Mouse (Mus musculus): Measurements from ENCODE around the gene Atp2a2. TPM values are rescaled to one million over a fixed set of nuclear protein-coding genes. Genes with fewer than 3 reads are reported as not detected.
"Not testable (repeated sequence)": the region's sequence is repeated elsewhere in the genome, so short reads cannot be mapped to it uniquely, and the experiment has no call there.

Gene Atp2a2
- polyA plus RNA-seq, 1 experiment: 339 TPM

GRCm38 (mm10) chr5:122494449-122494848, 7.6 kb downstream of the Atp2a2 start:
- no peak for DNase-seq (ENCODE audit: low spot score)

GRCm38 (mm10) chr5:122493035-122493434, 9.0 kb downstream of the Atp2a2 start:
- DNase-seq (ENCODE audit: low spot score): no peak

- no peak for DNase-seq (ENCODE audit: low spot score)
These were observed 10.6 kb downstream of the Atp2a2 start for GRCm38 (mm10) chr5:122491385-122491784.

- no peak for DNase-seq (ENCODE audit: low spot score)
These were observed 11.9 kb downstream of the Atp2a2 start for GRCm38 (mm10) chr5:122490148-122490547.

- no peak for DNase-seq (ENCODE audit: low spot score)
These were observed 14.2 kb downstream of the Atp2a2 start for GRCm38 (mm10) chr5:122487825-122488224.

- not testable (repeated sequence) for DNase-seq (ENCODE audit: low spot score)
These were observed 15.8 kb downstream of the Atp2a2 start for GRCm38 (mm10) chr5:122486243-122486642.

GRCm38 (mm10) chr5:122482733-122483391, 19.2 kb downstream of the Atp2a2 start:
- DNase-seq (ENCODE audit: low spot score): no peak

GRCm38 (mm10) chr5:122481844-122482243, 20.2 kb downstream of the Atp2a2 start:
- DNase-seq (ENCODE audit: low spot score): no peak

GRCm38 (mm10) chr5:122479131-122479530, 22.9 kb downstream of the Atp2a2 start:
- no peak for DNase-seq (ENCODE audit: low spot score)

- DNase-seq (ENCODE audit: low spot score): no peak
These were observed 24.5 kb downstream of the Atp2a2 start for GRCm38 (mm10) chr5:122477492-122477891.

- no peak for DNase-seq (ENCODE audit: low spot score)
These were observed 25.9 kb downstream of the Atp2a2 start for GRCm38 (mm10) chr5:122476078-122476477.

- no peak for DNase-seq (ENCODE audit: low spot score)
These were observed 27.2 kb downstream of the Atp2a2 start for GRCm38 (mm10) chr5:122474643-122475363.

GRCm38 (mm10) chr5:122471658-122472057, 30.4 kb downstream of the Atp2a2 start:
- DNase-seq (ENCODE audit: low spot score): no peak

- DNase-seq (ENCODE audit: low spot score): no peak
These were observed 40.6 kb downstream of the Atp2a2 start for GRCm38 (mm10) chr5:122461431-122461830.

- no peak for DNase-seq (ENCODE audit: low spot score)
These were observed 41.4 kb downstream of the Atp2a2 start for GRCm38 (mm10) chr5:122460656-122461055.

- no peak for DNase-seq (ENCODE audit: low spot score)
These were observed 42.7 kb downstream of the Atp2a2 start for GRCm38 (mm10) chr5:122459335-122459734.

GRCm38 (mm10) chr5:122458066-122458465, 44.0 kb downstream of the Atp2a2 start:
- no peak for DNase-seq (ENCODE audit: low spot score)

GRCm38 (mm10) chr5:122457054-122457453, 45.0 kb downstream of the Atp2a2 start:
- not testable (repeated sequence) for DNase-seq (ENCODE audit: low spot score)

- DNase-seq (ENCODE audit: low spot score): no peak
These were observed 46.4 kb downstream of the Atp2a2 start for GRCm38 (mm10) chr5:122455584-122455983.

- DNase-seq (ENCODE audit: low spot score): no peak
These were observed 47.1 kb downstream of the Atp2a2 start for GRCm38 (mm10) chr5:122454883-122455282.

- no peak for DNase-seq (ENCODE audit: low spot score)
These were observed 47.6 kb downstream of the Atp2a2 start for GRCm38 (mm10) chr5:122454442-122454841.

GRCm38 (mm10) chr5:122453188-122453587, 48.8 kb downstream of the Atp2a2 start:
- peak; percentile 25 for DNase-seq (ENCODE audit: low spot score)

GRCm38 (mm10) chr5:122452194-122452593, 49.8 kb downstream of the Atp2a2 start:
- DNase-seq (ENCODE audit: low spot score): no peak

Data from urinary bladder, adult 2 months (tissue).